Mouse (Mus musculus): ENCODE measurements around the gene Chrnb1. TPM values are rescaled to one million over a fixed set of nuclear protein-coding genes. Genes with fewer than 3 reads are reported as not detected.

Gene Chrnb1
- polyA plus RNA-seq, 1 experiment from 2014 or later, result 3.6 TPM

GRCm38 (mm10) chr11:69758478-69758970 lies 37.2 kb downstream of the Chrnb1 start, which contains the start of gene Polr2a:
Gene Polr2a, minus strand, starts transcription at chr11:69758637.
- H3K9ac ChIP-seq (replicated peaks; ENCODE audit: low read length), result peak within 1 kb of the TSS; percentile 79
- DNase-seq (ENCODE audit: low spot score) (peak; percentile 97), ATAC-seq (replicated peaks; ENCODE audit: insufficient number of reproducible peaks, low FRiP score, low TSS enrichment, low read depth) (peak; percentile 88)
- H3K27ac ChIP-seq (replicated peaks; ENCODE audit: low read depth, low read length), result peak within 1 kb of the TSS; percentile 97
- H3K9me3 ChIP-seq (replicated peaks; ENCODE audit: control insufficient read depth, low read length), result no peaks in the 10 kb centered on the region
- peak within 1 kb of the TSS; percentile 53 for H3K4me3 ChIP-seq (ENCODE audit: low read depth, low read length)
- H3K4me1 ChIP-seq (ENCODE audit: control insufficient read depth, insufficient read depth, low read length), result peaks cover 4% of the 10 kb centered on the region
- H3K27me3 ChIP-seq (ENCODE audit: control insufficient read depth, insufficient read depth, low read length), result no peaks in the 10 kb centered on the region
- H3K4me2 ChIP-seq (ENCODE audit: low read depth, low read length), result peak within 1 kb of the TSS; percentile 59
- H3K36me3 ChIP-seq (replicated peaks; ENCODE audit: control insufficient read depth, insufficient read depth, low read depth, low read length), result no peaks in the 10 kb centered on the region
- under 1% methylated on average over 36 of the region's 36 CpGs for WGBS

GRCm38 (mm10) chr11:69758090-69758456 lies 37.7 kb downstream of the Chrnb1 start:
- Histone ChIP-seq H3K4me1 (ENCODE audit: control insufficient read depth, insufficient read depth, low read length) (peaks cover 4% of the 10 kb centered on the region), H3K27me3 (ENCODE audit: control insufficient read depth, insufficient read depth, low read length) (no peaks in the 10 kb centered on the region), H3K4me3 (ENCODE audit: low read depth, low read length) (peak overlapping the region; percentile 53), H3K27ac (replicated peaks; ENCODE audit: low read depth, low read length) (peak overlapping the region; percentile 97), H3K36me3 (replicated peaks; ENCODE audit: control insufficient read depth, insufficient read depth, low read depth, low read length) (no peaks in the 10 kb centered on the region), H3K9ac (replicated peaks; ENCODE audit: low read length) (peak overlapping the region; percentile 79), H3K9me3 (replicated peaks; ENCODE audit: control insufficient read depth, low read length) (no peaks in the 10 kb centered on the region), H3K4me2 (ENCODE audit: low read depth, low read length) (peak overlapping the region; percentile 53)
- WGBS, result 0% methylated on average over 23 of the region's 26 CpGs
- ATAC-seq (replicated peaks; ENCODE audit: insufficient number of reproducible peaks, low FRiP score, low TSS enrichment, low read depth) (peak; percentile 86), DNase-seq (ENCODE audit: low spot score) (peak; percentile 96)

GRCm38 (mm10) chr11:69757303-69758089 lies 38.2 kb downstream of the Chrnb1 start:
- DNase-seq (ENCODE audit: low spot score), result no peak
- peak overlapping the region; percentile 79 for H3K9ac ChIP-seq (replicated peaks; ENCODE audit: low read length)
- H3K9me3 ChIP-seq (replicated peaks; ENCODE audit: control insufficient read depth, low read length), result no peaks in the 10 kb centered on the region
- H3K4me1 ChIP-seq (ENCODE audit: control insufficient read depth, insufficient read depth, low read length), result peaks cover 4% of the 10 kb centered on the region
- WGBS, result 48% methylated on average over 9 of the region's 9 CpGs
- no peaks in the 10 kb centered on the region for H3K36me3 ChIP-seq (replicated peaks; ENCODE audit: control insufficient read depth, insufficient read depth, low read depth, low read length)
- peak overlapping the region; percentile 53 for H3K4me3 ChIP-seq (ENCODE audit: low read depth, low read length)
- peak overlapping the region; percentile 53 for H3K4me2 ChIP-seq (ENCODE audit: low read depth, low read length)
- no peak for ATAC-seq (replicated peaks; ENCODE audit: insufficient number of reproducible peaks, low FRiP score, low TSS enrichment, low read depth)
- no peaks in the 10 kb centered on the region for H3K27me3 ChIP-seq (ENCODE audit: control insufficient read depth, insufficient read depth, low read length)
- H3K27ac ChIP-seq (replicated peaks; ENCODE audit: low read depth, low read length), result 0 out of 2 replicates have a peak overlapping the region, but pooled peaks have one; percentile 7

DNA sequence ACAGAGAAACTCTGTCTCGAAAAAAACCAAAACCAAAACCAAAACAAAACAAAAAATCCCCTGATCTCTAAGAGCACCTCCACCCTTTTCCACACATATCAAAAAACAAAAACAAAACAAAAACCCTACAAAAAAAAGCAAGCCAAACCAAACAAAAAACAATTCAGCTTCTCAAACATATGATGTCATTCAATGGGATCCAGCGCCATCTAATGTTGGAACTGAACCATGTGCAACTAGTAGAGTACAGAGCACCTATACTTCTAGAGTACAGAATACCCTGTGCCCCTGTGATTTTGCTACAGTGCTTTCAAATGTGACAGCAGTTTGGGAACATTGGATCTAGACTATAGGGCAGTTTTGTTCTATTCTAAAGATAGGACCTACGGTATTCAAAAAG lies 41.0 kb downstream of the Chrnb1 start:
- WGBS, result 65% methylated on average over 3 of the region's 3 CpGs
- no peak overlapping the region for H3K4me3 ChIP-seq (ENCODE audit: low read depth, low read length)
- H3K4me1 ChIP-seq (ENCODE audit: control insufficient read depth, insufficient read depth, low read length), result no peaks in the 10 kb centered on the region
- H3K9me3 ChIP-seq (replicated peaks; ENCODE audit: control insufficient read depth, low read length), result no peaks in the 10 kb centered on the region
- H3K9ac ChIP-seq (replicated peaks; ENCODE audit: low read length), result no peak overlapping the region
- H3K36me3 ChIP-seq (replicated peaks; ENCODE audit: control insufficient read depth, insufficient read depth, low read depth, low read length), result no peaks in the 10 kb centered on the region
- peak; percentile 71 for DNase-seq (ENCODE audit: low spot score)
- H3K4me2 ChIP-seq (ENCODE audit: low read depth, low read length), result no peak overlapping the region
- H3K27ac ChIP-seq (replicated peaks; ENCODE audit: low read depth, low read length), result no peak overlapping the region
- no peak for ATAC-seq (replicated peaks; ENCODE audit: insufficient number of reproducible peaks, low FRiP score, low TSS enrichment, low read depth)
- H3K27me3 ChIP-seq (ENCODE audit: control insufficient read depth, insufficient read depth, low read length), result no peaks in the 10 kb centered on the region

GRCm38 (mm10) chr11:69754233-69754632 lies 41.5 kb downstream of the Chrnb1 start:
- no peaks in the 10 kb centered on the region for H3K9me3 ChIP-seq (replicated peaks; ENCODE audit: control insufficient read depth, low read length)
- 92% methylated on average over 5 of the region's 5 CpGs for WGBS

GRCm38 (mm10) chr11:69752686-69753085 lies 43.1 kb downstream of the Chrnb1 start:
- H3K27me3 ChIP-seq (ENCODE audit: control insufficient read depth, insufficient read depth, low read length), result no peaks in the 10 kb centered on the region
- H3K36me3 ChIP-seq (replicated peaks; ENCODE audit: control insufficient read depth, insufficient read depth, low read depth, low read length), result peaks cover 2% of the 10 kb centered on the region; the same call in 1 of the 2 replicates
- H3K4me3 ChIP-seq (ENCODE audit: low read depth, low read length), result no peak overlapping the region
- no peak overlapping the region for H3K4me2 ChIP-seq (ENCODE audit: low read depth, low read length)
- DNase-seq (ENCODE audit: low spot score), result no peak
- ATAC-seq (replicated peaks; ENCODE audit: insufficient number of reproducible peaks, low FRiP score, low TSS enrichment, low read depth), result no peak
- no peaks in the 10 kb centered on the region for H3K9me3 ChIP-seq (replicated peaks; ENCODE audit: control insufficient read depth, low read length)
- H3K4me1 ChIP-seq (ENCODE audit: control insufficient read depth, insufficient read depth, low read length), result no peaks in the 10 kb centered on the region
- H3K27ac ChIP-seq (replicated peaks; ENCODE audit: low read depth, low read length), result no peak overlapping the region
- no peak overlapping the region for H3K9ac ChIP-seq (replicated peaks; ENCODE audit: low read length)

More at GRCm38 (mm10) chr11:69754233-69754632, 41.5 kb downstream of the Chrnb1 start:
- DNase-seq (ENCODE audit: low spot score) (no peak), ATAC-seq (replicated peaks; ENCODE audit: insufficient number of reproducible peaks, low FRiP score, low TSS enrichment, low read depth) (no peak)
- Histone ChIP-seq H3K36me3 (replicated peaks; ENCODE audit: control insufficient read depth, insufficient read depth, low read depth, low read length) (no peaks in the 10 kb centered on the region), H3K4me2 (ENCODE audit: low read depth, low read length) (no peak overlapping the region), H3K27ac (replicated peaks; ENCODE audit: low read depth, low read length) (no peak overlapping the region), H3K4me3 (ENCODE audit: low read depth, low read length) (no peak overlapping the region), H3K27me3 (ENCODE audit: control insufficient read depth, insufficient read depth, low read length) (no peaks in the 10 kb centered on the region), H3K9ac (replicated peaks; ENCODE audit: low read length) (no peak overlapping the region), H3K4me1 (ENCODE audit: control insufficient read depth, insufficient read depth, low read length) (no peaks in the 10 kb centered on the region)

DNA sequence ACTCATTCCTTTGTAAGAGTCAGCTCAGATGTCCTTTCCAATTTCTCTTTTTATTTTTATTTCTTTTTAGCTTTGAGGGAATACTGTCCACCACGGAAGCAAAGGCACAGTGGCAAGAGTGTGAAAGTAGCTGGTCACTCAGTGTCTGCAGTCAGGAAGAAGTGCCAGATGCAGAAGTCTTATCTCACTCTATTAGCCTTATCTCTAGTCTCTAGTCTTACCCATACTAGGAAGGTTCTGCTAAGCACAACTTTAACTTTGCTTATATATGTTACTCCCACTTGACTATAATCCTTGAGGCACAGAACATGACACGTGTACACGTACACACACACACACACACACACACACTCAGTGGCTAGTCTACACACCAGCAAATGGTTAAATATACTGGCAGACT lies 44.1 kb downstream of the Chrnb1 start:
- DNase-seq (ENCODE audit: low spot score), result no peak
- no peak for ATAC-seq (replicated peaks; ENCODE audit: insufficient number of reproducible peaks, low FRiP score, low TSS enrichment, low read depth)
- WGBS, result 85% methylated on average over 3 of the region's 3 CpGs
- Histone ChIP-seq H3K4me3 (ENCODE audit: low read depth, low read length) (no peak overlapping the region), H3K4me2 (ENCODE audit: low read depth, low read length) (no peak overlapping the region), H3K36me3 (replicated peaks; ENCODE audit: control insufficient read depth, insufficient read depth, low read depth, low read length) (peaks cover 6% of the 10 kb centered on the region), H3K4me1 (ENCODE audit: control insufficient read depth, insufficient read depth, low read length) (no peaks in the 10 kb centered on the region), H3K9me3 (replicated peaks; ENCODE audit: control insufficient read depth, low read length) (no peaks in the 10 kb centered on the region), H3K27ac (replicated peaks; ENCODE audit: low read depth, low read length) (no peak overlapping the region), H3K9ac (replicated peaks; ENCODE audit: low read length) (no peak overlapping the region), H3K27me3 (ENCODE audit: control insufficient read depth, insufficient read depth, low read length) (no peaks in the 10 kb centered on the region)

Measured in embryonic facial prominence, embryonic 11.5 days (tissue).